Mouse (Mus musculus): ENCODE data around the gene Bcan. TPM values are rescaled to one million over a fixed set of nuclear protein-coding genes. Genes with fewer than 3 reads are reported as not detected.
A peak's percentile ranks its signal among the peaks of the same experiment; 100 is the strongest.

The Bcan gene
- polyA plus RNA-seq, 1 experiment from 2014 or later, result 53.4 TPM

GRCm38 (mm10) chr3:87989935-87990334 lies 10.1 kb downstream of the Bcan start:
- H3K9me3 ChIP-seq, result no peaks in the 10 kb centered on the region
- H3K4me2 ChIP-seq, result no peak overlapping the region
- peaks cover 29% of the 10 kb centered on the region for H3K4me1 ChIP-seq
- no peak overlapping the region for H3K27ac ChIP-seq
- H3K36me3 ChIP-seq (replicated peaks), result no peaks in the 10 kb centered on the region
- no peak overlapping the region for H3K4me3 ChIP-seq
- H3K27me3 ChIP-seq (replicated peaks), result peaks cover 39% of the 10 kb centered on the region
- no peak for ATAC-seq (replicated peaks)
- H3K9ac ChIP-seq, result no peak overlapping the region
- 29% methylated on average over 10 of the region's 10 CpGs for WGBS

GRCm38 (mm10) chr3:87988068-87988467 lies 12.0 kb downstream of the Bcan start:
- peak; percentile 34 for ATAC-seq (replicated peaks)
- Histone ChIP-seq H3K9me3 (no peaks in the 10 kb centered on the region), H3K4me1 (peaks cover 42% of the 10 kb centered on the region), H3K9ac (peak overlapping the region; percentile 43), H3K36me3 (replicated peaks) (no peaks in the 10 kb centered on the region), H3K4me3 (peak overlapping the region; percentile 41), H3K27me3 (replicated peaks) (peaks cover 21% of the 10 kb centered on the region), H3K27ac (peak overlapping the region; percentile 43), H3K4me2 (peak overlapping the region; percentile 77)
- WGBS, result 8% methylated on average over 15 of the region's 15 CpGs

GRCm38 (mm10) chr3:87987633-87988032 lies 12.4 kb downstream of the Bcan start:
- peak; percentile 84 for ATAC-seq (replicated peaks)
- no peaks in the 10 kb centered on the region for H3K36me3 ChIP-seq (replicated peaks)
- WGBS, result under 1% methylated on average over 15 of the region's 15 CpGs

GRCm38 (mm10) chr3:87986868-87987267 lies 13.2 kb downstream of the Bcan start:
- H3K4me3 ChIP-seq, result peak overlapping the region; percentile 41
- peaks cover 54% of the 10 kb centered on the region for H3K4me1 ChIP-seq
- peak; percentile 79 for ATAC-seq (replicated peaks)
- peak overlapping the region; percentile 43 for H3K27ac ChIP-seq
- peak overlapping the region; percentile 12; the same call in 1 of the 2 replicates for H3K9ac ChIP-seq
- WGBS, result under 1% methylated on average over 17 of the region's 17 CpGs
- peaks cover 15% of the 10 kb centered on the region for H3K27me3 ChIP-seq (replicated peaks)
- no peaks in the 10 kb centered on the region for H3K36me3 ChIP-seq (replicated peaks)
- H3K9me3 ChIP-seq, result no peaks in the 10 kb centered on the region
- H3K4me2 ChIP-seq, result peak overlapping the region; percentile 77

More at GRCm38 (mm10) chr3:87987633-87988032, 12.4 kb downstream of the Bcan start:
- Histone ChIP-seq H3K4me2 (peak overlapping the region; percentile 77), H3K9ac (peak overlapping the region; percentile 43), H3K4me1 (peaks cover 47% of the 10 kb centered on the region), H3K27ac (peak overlapping the region; percentile 43), H3K27me3 (replicated peaks) (peaks cover 20% of the 10 kb centered on the region), H3K4me3 (peak overlapping the region; percentile 41), H3K9me3 (no peaks in the 10 kb centered on the region)

- no peak overlapping the region for H3K9ac ChIP-seq
- no peak for ATAC-seq (replicated peaks)
- peak overlapping the region; percentile 46 for H3K27ac ChIP-seq
- no peak overlapping the region for H3K4me2 ChIP-seq
- WGBS, result 24% methylated on average over 12 of the region's 12 CpGs
- no peak overlapping the region for H3K4me3 ChIP-seq
- H3K4me1 ChIP-seq, result peaks cover 57% of the 10 kb centered on the region
- H3K9me3 ChIP-seq, result no peaks in the 10 kb centered on the region
- H3K36me3 ChIP-seq (replicated peaks), result no peaks in the 10 kb centered on the region
- H3K27me3 ChIP-seq (replicated peaks), result 0 out of 2 replicates have a peak, but pooled peaks cover 9% of the 10 kb centered on the region
Observed at GRCm38 (mm10) chr3:87985505-87986320, 14.3 kb downstream of the Bcan start.

GRCm38 (mm10) chr3:87984094-87984493 lies 15.9 kb downstream of the Bcan start:
- Histone ChIP-seq H3K27ac (no peak overlapping the region), H3K4me2 (no peak overlapping the region), H3K4me3 (no peak overlapping the region), H3K9me3 (no peaks in the 10 kb centered on the region), H3K9ac (no peak overlapping the region), H3K4me1 (peaks cover 57% of the 10 kb centered on the region), H3K27me3 (replicated peaks) (0 out of 2 replicates have a peak, but pooled peaks cover 3% of the 10 kb centered on the region), H3K36me3 (replicated peaks) (no peaks in the 10 kb centered on the region)
- 42% methylated on average over 3 of the region's 3 CpGs for WGBS
- ATAC-seq (replicated peaks), result no peak

GRCm38 (mm10) chr3:87983627-87984026 lies 16.4 kb downstream of the Bcan start:
- Histone ChIP-seq H3K27me3 (replicated peaks) (0 out of 2 replicates have a peak, but pooled peaks cover 1% of the 10 kb centered on the region), H3K36me3 (replicated peaks) (no peaks in the 10 kb centered on the region), H3K4me2 (peak overlapping the region; percentile 29; the same call in 1 of the 2 replicates), H3K27ac (no peak overlapping the region), H3K4me1 (peaks cover 57% of the 10 kb centered on the region), H3K9me3 (no peaks in the 10 kb centered on the region), H3K4me3 (no peak overlapping the region), H3K9ac (peak overlapping the region; percentile 13; the same call in 1 of the 2 replicates)
- no peak for ATAC-seq (replicated peaks)
- 45% methylated on average over 6 of the region's 6 CpGs for WGBS

- H3K4me2 ChIP-seq, result peak overlapping the region; percentile 29
- H3K27ac ChIP-seq, result peak overlapping the region; percentile 50
- peaks cover 53% of the 10 kb centered on the region for H3K4me1 ChIP-seq
- 6% methylated on average over 13 of the region's 13 CpGs for WGBS
- peak; percentile 15; the same call in 1 of the 2 replicates for ATAC-seq (replicated peaks)
- no peaks in the 10 kb centered on the region for H3K9me3 ChIP-seq
- no peak overlapping the region for H3K4me3 ChIP-seq
- no peaks in the 10 kb centered on the region for H3K36me3 ChIP-seq (replicated peaks)
- peak overlapping the region; percentile 13; the same call in 1 of the 2 replicates for H3K9ac ChIP-seq
- H3K27me3 ChIP-seq (replicated peaks), result no peaks in the 10 kb centered on the region
Observed at GRCm38 (mm10) chr3:87982836-87983601, 17.0 kb downstream of the Bcan start.

GRCm38 (mm10) chr3:87981894-87982835 lies 17.9 kb downstream of the Bcan start:
- ATAC-seq (replicated peaks), result no peak
- H3K4me3 ChIP-seq, result no peak overlapping the region
- no peaks in the 10 kb centered on the region for H3K9me3 ChIP-seq
- H3K4me2 ChIP-seq, result no peak overlapping the region
- 35% methylated on average over 12 of the region's 12 CpGs for WGBS
- peak overlapping the region; percentile 50 for H3K27ac ChIP-seq
- H3K9ac ChIP-seq, result no peak overlapping the region
- peaks cover 44% of the 10 kb centered on the region for H3K4me1 ChIP-seq
- no peaks in the 10 kb centered on the region for H3K36me3 ChIP-seq (replicated peaks)
- H3K27me3 ChIP-seq (replicated peaks), result no peaks in the 10 kb centered on the region

GRCm38 (mm10) chr3:87981214-87981760 lies 18.7 kb downstream of the Bcan start:
- H3K27me3 ChIP-seq (replicated peaks), result no peaks in the 10 kb centered on the region
- WGBS, result 91% methylated on average over 6 of the region's 6 CpGs
- H3K27ac ChIP-seq, result no peak overlapping the region
- H3K9ac ChIP-seq, result no peak overlapping the region
- H3K9me3 ChIP-seq, result no peaks in the 10 kb centered on the region
- no peak for ATAC-seq (replicated peaks)
- no peak overlapping the region for H3K4me2 ChIP-seq
- no peaks in the 10 kb centered on the region for H3K36me3 ChIP-seq (replicated peaks)
- no peak overlapping the region for H3K4me3 ChIP-seq
- peaks cover 37% of the 10 kb centered on the region for H3K4me1 ChIP-seq

- no peak for ATAC-seq (replicated peaks)
- Histone ChIP-seq H3K4me1 (peaks cover 35% of the 10 kb centered on the region), H3K27me3 (replicated peaks) (no peaks in the 10 kb centered on the region), H3K36me3 (replicated peaks) (no peaks in the 10 kb centered on the region), H3K9ac (no peak overlapping the region), H3K27ac (no peak overlapping the region), H3K4me2 (no peak overlapping the region), H3K9me3 (no peaks in the 10 kb centered on the region), H3K4me3 (no peak overlapping the region)
- WGBS, result 67% methylated on average over 5 of the region's 5 CpGs
Observed at GRCm38 (mm10) chr3:87980728-87981127, 19.3 kb downstream of the Bcan start.

All from midbrain, embryonic 15.5 days (tissue).